Mouse (Mus musculus) adrenal gland, adult 8-10 months (tissue): ENCODE results near the gene Maml2. TPM values are rescaled to one million over a fixed set of nuclear protein-coding genes. Genes with fewer than 3 reads are reported as not detected.

Experiments
- DNase-seq: peaks from one replicate; pipeline ENCODE4 v3.0.0; 2022
- total RNA-seq, 4 experiments: library from RNA; stranded (reverse); gene quantifications; 2 replicates each; pipeline ENCODE4 v1.2.4; 2022

The Maml2 gene
- 10 to 100 TPM in 2 of 4 experiments, 1 to 10 TPM in 2; 6.7 to 13.7 (median 9.6) TPM for total RNA-seq

- DNase-seq, result peak; percentile 40
These were observed at the start of gene Maml2 for GRCm38 (mm10) chr9:13297668-13298512. Gene Maml2, plus strand, starts transcription at chr9:13297957.

- DNase-seq, result no peak
These were observed 49.7 kb upstream of the Maml2 start for GRCm38 (mm10) chr9:13248104-13248503.

GRCm38 (mm10) chr9:13251251-13251650 is 46.5 kb upstream of the Maml2 start:
- DNase-seq, result no peak

GRCm38 (mm10) chr9:13256726-13257125 is 41.0 kb upstream of the Maml2 start:
- DNase-seq, result no peak

GRCm38 (mm10) chr9:13258173-13258572 is 39.6 kb upstream of the Maml2 start:
- DNase-seq, result no peak

GRCm38 (mm10) chr9:13260980-13261379 is 36.8 kb upstream of the Maml2 start:
- DNase-seq, result no peak

- DNase-seq, result no peak
These were observed 24.5 kb upstream of the Maml2 start for GRCm38 (mm10) chr9:13273219-13273618.

- DNase-seq, result no peak
These were observed 10.3 kb upstream of the Maml2 start for GRCm38 (mm10) chr9:13287482-13287881.

- peak; percentile 88 for DNase-seq
These were observed 1.3 kb upstream of the Maml2 start for GRCm38 (mm10) chr9:13296274-13297121.

GRCm38 (mm10) chr9:13297122-13297667 is 562 bp upstream of the Maml2 start:
- no peak for DNase-seq

- DNase-seq, result no peak
These were observed 739 bp downstream of the Maml2 start for GRCm38 (mm10) chr9:13298513-13298878.

- no peak for DNase-seq
These were observed 1.4 kb downstream of the Maml2 start for GRCm38 (mm10) chr9:13299190-13299589.

- DNase-seq, result no peak
These were observed 2.3 kb downstream of the Maml2 start for GRCm38 (mm10) chr9:13300041-13300441.

GRCm38 (mm10) chr9:13300891-13301782 is 3.4 kb downstream of the Maml2 start:
- DNase-seq, result no peak

- no peak for DNase-seq
These were observed 4.5 kb downstream of the Maml2 start for GRCm38 (mm10) chr9:13302183-13302825.

- no peak for DNase-seq
These were observed 5.5 kb downstream of the Maml2 start for GRCm38 (mm10) chr9:13303099-13303771.

GRCm38 (mm10) chr9:13303976-13304375 is 6.2 kb downstream of the Maml2 start:
- DNase-seq, result peak; percentile 75

- no peak for DNase-seq
These were observed 8.7 kb downstream of the Maml2 start for GRCm38 (mm10) chr9:13306471-13306870.

GRCm38 (mm10) chr9:13307226-13307625 is 9.5 kb downstream of the Maml2 start:
- DNase-seq, result no peak

- DNase-seq, result no peak
These were observed 11.0 kb downstream of the Maml2 start for GRCm38 (mm10) chr9:13308718-13309117.

GRCm38 (mm10) chr9:13309807-13310206 is 12.1 kb downstream of the Maml2 start:
- no peak for DNase-seq
